Mouse (Mus musculus) MEL (cell line): ENCODE measurements at regions not wholly inside any gene's neighbourhood (a gene's known extent, or its start where the extent isn't known, plus 50 kb on each side); places are given as distances from the start of the nearest gene placed in this dataset.

ENCODE experiments used
- DNase-seq: peaks from one replicate; pipeline ENCODE4 v3.0.0; 2011; ENCODE audit warnings: low read depth, low spot score
- H3K27ac ChIP-seq: 2 replicates; pipeline ENCODE4 v1.5.1; 2012; ENCODE audit warnings: low read depth, mild to moderate bottlenecking, control low read depth, low read length, moderate library complexity; ENCODE audit not compliant: control insufficient read depth
- H3K27me3 ChIP-seq, 2 experiments: fragments of 150-350 bp in 1 of 2; sonication (generic) in 1 of 2; 2 replicates each; pipeline ENCODE4 v1.6.1; 2012; ENCODE audit warnings: low read length in 2 of 2, mild to moderate bottlenecking in 2 of 2, improper control_type of control experiment in 1 of 2, moderate library complexity in 1 of 2; ENCODE audit not compliant: insufficient read depth in 2 of 2, control insufficient read depth in 1 of 2
- H3K36me3 ChIP-seq, 2 experiments: 2 replicates each; pipeline ENCODE4 v1.6.1; 2012 to 2014; ENCODE audit warnings: low read length in 2 of 2, improper control_type of control experiment in 1 of 2, inconsistent platforms in 1 of 2, mild to moderate bottlenecking in 1 of 2; ENCODE audit not compliant: insufficient read depth in 2 of 2, control insufficient read depth in 1 of 2
- H3K4me1 ChIP-seq, 2 experiments: fragments of 150-350 bp in 1 of 2; sonication (generic) in 1 of 2; 2 replicates each; pipeline ENCODE4 v1.6.1; 2012; ENCODE audit warnings: low read length in 2 of 2, improper control_type of control experiment in 1 of 2, mild to moderate bottlenecking in 1 of 2; ENCODE audit not compliant: insufficient read depth in 2 of 2, control insufficient read depth in 1 of 2
- H3K4me3 ChIP-seq, 2 experiments: fragments of 150-350 bp in 1 of 2; sonication (generic) in 1 of 2; 2 replicates each; pipeline ENCODE4 v1.5.1; 2012; ENCODE audit warnings: low read depth in 2 of 2, low read length in 2 of 2, mild to moderate bottlenecking in 2 of 2, moderate library complexity in 2 of 2, control low read depth in 1 of 2, improper control_type of control experiment in 1 of 2; ENCODE audit not compliant: control insufficient read depth in 1 of 2, insufficient read depth in 1 of 2
- H3K79me2 ChIP-seq: 2 replicates; pipeline ENCODE4 v1.6.1; 2012; ENCODE audit warnings: mild to moderate bottlenecking, low read length, moderate library complexity; ENCODE audit not compliant: control insufficient read depth, poor library complexity, insufficient read depth
- H3K9ac ChIP-seq: 2 replicates; pipeline ENCODE4 v1.6.1; 2012; ENCODE audit warnings: low read depth, mild to moderate bottlenecking, control low read depth, low read length, moderate library complexity; ENCODE audit not compliant: control insufficient read depth, poor library complexity, severe bottlenecking
- H3K9me3 ChIP-seq: fragments of 150-350 bp; sonication (generic); replicated peaks from 2 replicates; pipeline ENCODE4 v1.6.1; 2012; ENCODE audit warnings: mild to moderate bottlenecking, low read length, improper control_type of control experiment, moderate library complexity; ENCODE audit not compliant: insufficient read depth
- BHLHE40 ChIP-seq: IDR thresholded peaks from 2 replicates; pipeline ENCODE4 v1.6.1; 2012; ENCODE audit warnings: low read depth, mild to moderate bottlenecking, inconsistent platforms, low read length, improper control_type of control experiment, borderline replicate concordance
- CTCF ChIP-seq, 3 experiments: IDR thresholded peaks in 2 of 3; conservative IDR thresholded peaks in 1 of 3; 2 replicates each; pipeline ENCODE4 v1.5.1; 2011 to 2012; ENCODE audit warnings: low read length in 3 of 3, low read depth in 2 of 3, mild to moderate bottlenecking in 2 of 3, improper control_type of control experiment in 1 of 3, inconsistent platforms in 1 of 3, mixed read lengths in 1 of 3, moderate library complexity in 1 of 3; ENCODE audit not compliant: control insufficient read depth in 1 of 3, insufficient read depth in 1 of 3, poor library complexity in 1 of 3, severe bottlenecking in 1 of 3
- EP300 ChIP-seq, 2 experiments: IDR thresholded peaks; 2 replicates each; pipeline ENCODE4 v1.6.1; 2011; ENCODE audit warnings: improper control_type of control experiment in 2 of 2, low read length in 2 of 2, low read depth in 1 of 2, mild to moderate bottlenecking in 1 of 2
- ETS1 ChIP-seq: IDR thresholded peaks from 2 replicates; pipeline ENCODE4 v1.6.1; 2012; ENCODE audit warnings: low read depth, mild to moderate bottlenecking, inconsistent platforms, low read length, improper control_type of control experiment, moderate library complexity
- GATA1 ChIP-seq: IDR thresholded peaks from 2 replicates; pipeline ENCODE4 v1.6.1; 2011; ENCODE audit warnings: low read depth, low read length, improper control_type of control experiment
- HCFC1 ChIP-seq: IDR thresholded peaks from 2 replicates; pipeline ENCODE4 v1.6.1; 2012; ENCODE audit warnings: low read depth, mild to moderate bottlenecking, inconsistent platforms, low read length, improper control_type of control experiment, moderate library complexity
- JUND ChIP-seq: IDR thresholded peaks from 2 replicates; pipeline ENCODE4 v1.6.1; 2011; ENCODE audit warnings: low read depth, mild to moderate bottlenecking, improper control_type of control experiment, low read length
- MAFK ChIP-seq: IDR thresholded peaks from 2 replicates; pipeline ENCODE4 v1.6.1; 2011; ENCODE audit warnings: low read depth, mild to moderate bottlenecking, low read length, improper control_type of control experiment, borderline replicate concordance
- MAX ChIP-seq: IDR thresholded peaks from 2 replicates; pipeline ENCODE4 v1.6.1; 2011; ENCODE audit warnings: low read length, improper control_type of control experiment
- MAZ ChIP-seq: IDR thresholded peaks from 2 replicates; pipeline ENCODE4 v1.6.1; 2012; ENCODE audit warnings: low read depth, mild to moderate bottlenecking, inconsistent platforms, low read length, improper control_type of control experiment
- MXI1 ChIP-seq: IDR thresholded peaks from 2 replicates; pipeline ENCODE4 v1.6.1; 2011; ENCODE audit warnings: mild to moderate bottlenecking, low read depth, low read length, improper control_type of control experiment
- POLR2A ChIP-seq, 2 experiments: IDR thresholded peaks; 2 replicates each; pipeline ENCODE4 v1.6.1; 2011 to 2012; ENCODE audit warnings: low read length in 2 of 2, mild to moderate bottlenecking in 2 of 2, control low read depth in 1 of 2, improper control_type of control experiment in 1 of 2, low read depth in 1 of 2, moderate library complexity in 1 of 2; ENCODE audit not compliant: control insufficient read depth in 1 of 2, insufficient read depth in 1 of 2, poor library complexity in 1 of 2
- USF1 ChIP-seq: IDR thresholded peaks from 2 replicates; pipeline ENCODE4 v1.6.1; 2014; ENCODE audit warnings: low read depth, mild to moderate bottlenecking, inconsistent platforms, low read length, improper control_type of control experiment, moderate library complexity
- USF2 ChIP-seq, 2 experiments: IDR thresholded peaks; 2 replicates each; pipeline ENCODE4 v1.6.1; 2011 to 2012; ENCODE audit warnings: improper control_type of control experiment in 2 of 2, low read length in 2 of 2, borderline replicate concordance in 1 of 2, inconsistent platforms in 1 of 2, low read depth in 1 of 2, mild to moderate bottlenecking in 1 of 2; ENCODE audit not compliant: insufficient read depth in 1 of 2
- ZMIZ1 ChIP-seq: IDR thresholded peaks from 2 replicates; pipeline ENCODE4 v1.6.1; 2012; ENCODE audit warnings: low read depth, mild to moderate bottlenecking, inconsistent platforms, low read length, improper control_type of control experiment, moderate library complexity

DNA sequence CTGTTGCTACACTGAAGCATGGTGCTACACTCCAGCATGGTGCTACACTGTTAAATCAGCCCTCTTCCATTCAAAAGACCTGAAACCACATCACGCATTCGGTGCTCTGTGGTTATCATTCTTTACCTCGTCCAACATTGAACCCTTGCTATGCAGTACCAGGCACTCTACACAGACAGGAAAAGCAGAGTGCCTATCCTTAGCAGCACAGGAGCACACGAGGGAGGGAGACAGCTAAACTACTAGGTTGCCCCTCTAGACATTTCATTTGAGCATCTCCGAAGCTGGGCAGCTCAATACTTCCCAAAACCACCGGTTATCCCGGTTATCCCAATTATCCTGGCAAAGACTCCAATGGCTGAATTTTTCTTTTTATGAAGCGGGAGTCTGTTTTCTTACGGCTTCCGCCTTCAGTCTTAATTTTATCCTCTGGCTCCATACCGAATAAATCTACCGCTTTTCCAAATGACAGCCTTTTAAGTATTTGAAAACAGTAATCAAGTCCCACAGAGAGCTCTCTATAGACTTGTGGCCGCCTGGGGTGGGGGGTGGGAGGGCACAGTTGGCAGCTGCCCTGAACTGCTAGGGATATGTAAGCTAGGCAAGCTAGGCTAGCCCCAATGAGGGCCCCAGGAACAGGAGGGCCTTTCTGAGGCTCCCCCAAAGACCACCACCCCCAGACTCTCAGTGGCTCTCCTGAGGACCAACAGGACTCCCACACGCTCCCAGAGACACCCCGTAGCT is 543.8 kb upstream of the Adam5 start:
- TF ChIP-seq MXI1 (no peak), USF2 (IDR thresholded peaks at IDR 0.05; ENCODE audit: borderline replicate concordance in 1 of 2, insufficient read depth in 1 of 2, low read depth in 1 of 2, low read length in 2 of 2) (no peak), MAZ (no peak), HCFC1 (no peak)
- no peak overlapping the region for H3K27ac ChIP-seq
- no peak overlapping the region for H3K4me3 ChIP-seq
- DNase-seq: no peak
- H3K27me3 ChIP-seq: peaks cover 4 to 6% of the 10 kb centered on the region in 2 experiments; a peak in 3 of 4 replicates
- no peaks in the 10 kb centered on the region for H3K4me1 ChIP-seq
- H3K36me3 ChIP-seq: no peaks in the 10 kb centered on the region
- no peaks in the 10 kb centered on the region for H3K9me3 ChIP-seq
- H3K79me2 ChIP-seq: no peaks in the 10 kb centered on the region
- H3K9ac ChIP-seq: no peak overlapping the region

- no peak for DNase-seq
- Histone ChIP-seq H3K9me3 (no peaks in the 10 kb centered on the region), H3K27me3 (peaks cover 4 to 6% of the 10 kb centered on the region in 2 experiments; a peak in 3 of 4 replicates), H3K4me1 (peaks cover 0 to 2% of the 10 kb centered on the region in 2 experiments; a peak in 1 of 4 replicates), H3K79me2 (no peaks in the 10 kb centered on the region), H3K4me3 (no peak overlapping the region), H3K27ac (no peak overlapping the region), H3K9ac (no peak overlapping the region), H3K36me3 (no peaks in the 10 kb centered on the region)
- TF ChIP-seq MAFK (no peak), MXI1 (no peak), CTCF (IDR thresholded peaks at IDR 0.05 in 2 of 3, conservative IDR thresholded peaks at IDR 0.05 in 1 of 3; ENCODE audit: control insufficient read depth in 1 of 3, insufficient read depth in 1 of 3, low read depth in 2 of 3, low read length in 3 of 3, poor library complexity in 1 of 3, severe bottlenecking in 1 of 3) (no peak), POLR2A (IDR thresholded peaks at IDR 0.05; ENCODE audit: control insufficient read depth in 1 of 2, insufficient read depth in 1 of 2, low read depth in 1 of 2, low read length in 2 of 2, poor library complexity in 1 of 2) (no peak), JUND (no peak), ZMIZ1 (no peak)
These were observed 542.0 kb upstream of the Adam5 start for GRCm38 (mm10) chr8:25366181-25366580.

DNA sequence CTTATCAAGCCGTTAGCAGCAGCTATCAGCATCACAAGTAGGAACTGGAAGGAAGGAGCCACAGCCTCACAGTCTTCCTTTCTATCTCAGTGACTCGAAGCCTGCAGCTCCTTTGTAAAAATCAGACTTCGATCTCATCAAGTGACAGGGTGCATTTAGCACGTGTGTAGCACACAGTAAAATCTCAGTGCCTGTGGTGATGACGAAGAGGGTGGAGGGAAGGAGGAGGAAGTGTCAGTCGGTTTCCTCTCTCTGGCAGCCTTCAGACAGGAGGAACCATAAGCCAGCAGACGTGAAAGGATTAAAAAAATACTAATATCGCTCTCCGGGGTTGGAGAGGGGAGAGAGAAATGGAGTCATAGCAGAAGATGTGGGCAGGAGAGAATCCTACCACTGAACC is 538.5 kb upstream of the Adam5 start:
- peaks cover 0 to 2% of the 10 kb centered on the region in 2 experiments; a peak in 1 of 4 replicates for H3K4me1 ChIP-seq
- no peak overlapping the region for H3K4me3 ChIP-seq
- peak; percentile 45 for DNase-seq
- peaks cover 2 to 3% of the 10 kb centered on the region in 2 experiments; a peak in 3 of 4 replicates for H3K27me3 ChIP-seq
- TF ChIP-seq MAX: peak; percentile 85
- TF ChIP-seq MXI1: peak; percentile 51
- no peak for TF ChIP-seq USF1
- TF ChIP-seq GATA1: peak; percentile 34; the same call in 1 of the 2 replicates
- TF ChIP-seq EP300 (IDR thresholded peaks at IDR 0.05; ENCODE audit: low read depth in 1 of 2, low read length in 2 of 2): 0 out of 4 replicates have a peak, but pooled peaks of 1 of the 2 experiments have one; percentile 10
- TF ChIP-seq BHLHE40: peak; percentile 70; the same call in 1 of the 2 replicates
- TF ChIP-seq ETS1: no peak
- no peak overlapping the region for H3K27ac ChIP-seq
- no peaks in the 10 kb centered on the region for H3K36me3 ChIP-seq
- H3K9me3 ChIP-seq: no peaks in the 10 kb centered on the region
- no peaks in the 10 kb centered on the region for H3K79me2 ChIP-seq
- H3K9ac ChIP-seq: no peak overlapping the region
